Mouse (Mus musculus) bone marrow, adult 2 months (tissue): ENCODE measurements around the gene Secisbp2l.

Experiments
- CTCF ChIP-seq: fragments of 200-500 bp; IDR thresholded peaks from 2 replicates; pipeline ENCODE4 v1.5.1; 2011; ENCODE audit warnings: low read length, control low read depth; ENCODE audit not compliant: control insufficient read depth, insufficient read depth
- POLR2A ChIP-seq: fragments of 200-500 bp; IDR thresholded peaks from 2 replicates; pipeline ENCODE4 v1.6.1; 2011; ENCODE audit warnings: low read depth, mild to moderate bottlenecking, control low read depth, low read length, borderline replicate concordance; ENCODE audit not compliant: control insufficient read depth

DNA sequence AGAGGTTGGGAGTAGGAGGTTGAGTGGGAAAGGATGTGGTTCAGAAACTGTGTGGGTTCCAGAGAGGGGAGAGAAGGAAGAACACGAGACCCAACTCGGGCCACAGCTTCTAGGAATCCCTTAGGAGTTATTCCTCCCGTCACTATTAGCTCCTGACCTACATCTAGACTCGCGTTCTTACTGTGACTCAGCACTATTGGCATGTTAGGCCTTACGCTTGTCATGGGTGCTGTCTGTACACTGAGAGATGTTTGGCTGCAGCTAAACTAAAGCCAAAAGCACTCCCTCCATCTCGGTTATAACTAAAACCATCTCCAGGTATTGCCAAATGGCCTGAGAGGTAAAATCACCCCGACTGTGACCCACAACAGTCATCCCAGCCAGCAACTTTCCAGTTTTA is 66.1 kb downstream of the Secisbp2l start:
- no peak for TF ChIP-seq CTCF
- no peak for TF ChIP-seq POLR2A
